Mouse (Mus musculus) CH12.LX (cell line): ENCODE data around the gene Cd247. TPM values are rescaled to one million over a fixed set of nuclear protein-coding genes. Genes with fewer than 3 reads are reported as not detected.

ENCODE experiments used
- DNase-seq: peaks from one replicate; pipeline ENCODE4 v3.0.0-alpha.2; 2013; ENCODE audit errors: extremely low read depth
- H3K27ac ChIP-seq: 2 replicates; pipeline ENCODE4 v1.5.1; 2012; ENCODE audit warnings: low read depth, mild to moderate bottlenecking, control low read depth, moderate library complexity; ENCODE audit not compliant: insufficient read depth
- H3K27me3 ChIP-seq: replicated peaks from 2 replicates; pipeline ENCODE3; 2012; ENCODE audit warnings: inconsistent platforms
- H3K36me3 ChIP-seq, 2 experiments: replicated peaks in 1 of 2; 2 replicates each; pipeline versions ENCODE3 to v1.6.1; 2012; ENCODE audit warnings: inconsistent platforms in 1 of 2, low read length in 1 of 2, mild to moderate bottlenecking in 1 of 2, mixed read lengths in 1 of 2, moderate library complexity in 1 of 2; ENCODE audit not compliant: control insufficient read depth in 1 of 2, insufficient read depth in 1 of 2
- H3K4me1 ChIP-seq, 2 experiments: 2 replicates each; pipeline ENCODE4 v1.6.1; 2012; ENCODE audit warnings: inconsistent platforms in 1 of 2, moderate library complexity in 1 of 2; ENCODE audit not compliant: insufficient read depth in 2 of 2, control insufficient read depth in 1 of 2
- H3K4me2 ChIP-seq: 2 replicates; pipeline ENCODE4 v1.6.1; 2012; ENCODE audit warnings: low read depth, mild to moderate bottlenecking, control low read depth; ENCODE audit not compliant: poor library complexity, insufficient read depth, severe bottlenecking
- H3K4me3 ChIP-seq, 3 experiments: fragments of 150-350 bp in 1 of 3; sonication (generic) in 1 of 3; replicated peaks in 1 of 3; 2 replicates each; pipeline versions ENCODE3 to v1.5.1; 2011 to 2012; ENCODE audit warnings: low read depth in 2 of 3, low read length in 2 of 3, mild to moderate bottlenecking in 2 of 3, moderate library complexity in 2 of 3, control low read depth in 1 of 3, improper control_type of control experiment in 1 of 3, inconsistent platforms in 1 of 3, mixed read lengths in 1 of 3; ENCODE audit not compliant: poor library complexity in 1 of 3
- H3K79me2 ChIP-seq: replicated peaks from 2 replicates; pipeline ENCODE4 v1.6.1; 2012; ENCODE audit warnings: mild to moderate bottlenecking, moderate library complexity; ENCODE audit not compliant: control insufficient read depth, poor library complexity, insufficient read depth, severe bottlenecking; ENCODE audit errors: extremely low read depth
- H3K9ac ChIP-seq: 2 replicates; pipeline ENCODE4 v1.6.1; 2012; ENCODE audit warnings: low read depth, mild to moderate bottlenecking, control low read depth, moderate library complexity; ENCODE audit not compliant: insufficient read depth
- H3K9me3 ChIP-seq: replicated peaks from 2 replicates; pipeline ENCODE3; 2012; ENCODE audit warnings: low read length, inconsistent platforms, mixed read lengths
- CHD1 ChIP-seq: IDR thresholded peaks from 2 replicates; pipeline ENCODE4 v1.6.1; 2012; ENCODE audit warnings: low read depth, low read length, improper control_type of control experiment, inconsistent platforms
- CHD2 ChIP-seq: IDR thresholded peaks from 2 replicates; pipeline ENCODE4 v1.6.1; 2011; ENCODE audit warnings: low read length, improper control_type of control experiment
- CTCF ChIP-seq, 2 experiments: IDR thresholded peaks in 1 of 2; conservative IDR thresholded peaks in 1 of 2; 2 replicates each; pipeline ENCODE4 v1.5.1; 2011 to 2012; ENCODE audit warnings: low read depth in 2 of 2, low read length in 2 of 2, improper control_type of control experiment in 1 of 2, inconsistent platforms in 1 of 2, mild to moderate bottlenecking in 1 of 2, moderate library complexity in 1 of 2
- E2F4 ChIP-seq: IDR thresholded peaks from 2 replicates; pipeline ENCODE4 v1.6.1; 2011; ENCODE audit warnings: low read depth, low read length, improper control_type of control experiment; ENCODE audit not compliant: insufficient replicate concordance
- EP300 ChIP-seq: IDR thresholded peaks from 2 replicates; pipeline ENCODE4 v1.6.1; 2011; ENCODE audit warnings: low read length, improper control_type of control experiment
- ETS1 ChIP-seq: conservative IDR thresholded peaks from 2 replicates; pipeline ENCODE4 v1.6.1; 2012; ENCODE audit warnings: low read depth, mild to moderate bottlenecking, inconsistent platforms, low read length, improper control_type of control experiment, moderate library complexity
- IRF4 ChIP-seq: IDR thresholded peaks from 2 replicates; pipeline ENCODE4 v1.6.1; 2014; ENCODE audit warnings: low read depth, mild to moderate bottlenecking, inconsistent platforms, low read length, improper control_type of control experiment
- MAZ ChIP-seq: IDR thresholded peaks from 2 replicates; pipeline ENCODE4 v1.6.1; 2012; ENCODE audit warnings: low read depth, mild to moderate bottlenecking, inconsistent platforms, low read length, improper control_type of control experiment, moderate library complexity
- MYC ChIP-seq: IDR thresholded peaks from 2 replicates; pipeline ENCODE4 v1.6.1; 2011; ENCODE audit warnings: low read depth, mild to moderate bottlenecking, improper control_type of control experiment, low read length
- RCOR1 ChIP-seq: conservative IDR thresholded peaks from 2 replicates; pipeline ENCODE4 v1.6.1; 2012; ENCODE audit warnings: low read depth, mild to moderate bottlenecking, inconsistent platforms, low read length, improper control_type of control experiment
- SIN3A ChIP-seq: IDR thresholded peaks from 2 replicates; pipeline ENCODE4 v1.6.1; 2012; ENCODE audit warnings: low read length, improper control_type of control experiment, inconsistent platforms
- SMC3 ChIP-seq: IDR thresholded peaks from 2 replicates; pipeline ENCODE4 v1.6.1; 2011; ENCODE audit warnings: low read depth, low read length, improper control_type of control experiment
- TCF12 ChIP-seq: IDR thresholded peaks from 2 replicates; pipeline ENCODE4 v1.6.1; 2014; ENCODE audit warnings: low read depth, mild to moderate bottlenecking, inconsistent platforms, low read length, improper control_type of control experiment
- USF2 ChIP-seq: conservative IDR thresholded peaks from 2 replicates; pipeline ENCODE4 v1.6.1; 2011; ENCODE audit warnings: low read depth, low read length, improper control_type of control experiment
- ZNF384 ChIP-seq: IDR thresholded peaks from 2 replicates; pipeline ENCODE4 v1.6.1; 2012; ENCODE audit warnings: low read depth, low read length, improper control_type of control experiment, inconsistent platforms
- dilution Hi-C: fragments of 300-500 bp; cut with MboI; formaldehyde crosslinking; loops from 2 replicates; pipeline ENCODE4 v1.14.3; 2020; ENCODE audit warnings: low sequenced_read_pairs; ENCODE audit not compliant: extremely low pct_unique_long_range_greater_than_20kb, extremely low pct_ligation_motif_present
- in situ Hi-C: fragments of 300-500 bp; cut with MboI; formaldehyde crosslinking; loops from 3 replicates; pipeline ENCODE4 v1.14.3; 2019; ENCODE audit warnings: low sequenced_read_pairs, low pct_ligation_motif_present, low pct_unique_long_range_greater_than_20kb, mixed read lengths
- polyA plus RNA-seq: library from polyadenylated mRNA; unstranded; fragments of >175 nt; gene quantifications from 2 replicates; pipeline ENCODE4 v1.2.1, GENCODE M21; 2012; ENCODE audit warnings: low read depth; ENCODE audit not compliant: insufficient read length
- total RNA-seq, 2 experiments: library from RNA; depleted of rRNA; stranded (reverse); fragments of 300-350 nt in 1 of 2; fragments of >200 nt in 1 of 2; gene quantifications; 2 replicates each; pipeline ENCODE4 v1.2.3; 2012 to 2014

Gene Cd247
- total and polyA plus RNA-seq, 3 experiments: 1.3 to 2.0 TPM; not detected in 1

GRCm38 (mm10) chr1:165913720-165914415, 125.4 kb downstream of the Cd247 start:
- Histone ChIP-seq H3K79me2 (peaks cover 6% of the 10 kb centered on the region; the same call in 1 of the 2 replicates), H3K9me3 (peaks cover 4% of the 10 kb centered on the region), H3K4me3 (no peak overlapping the region), H3K9ac (no peak overlapping the region), H3K4me1 (peaks cover 4 to 46% of the 10 kb centered on the region in 2 experiments; a peak in 3 of 4 replicates), H3K36me3 (peaks cover 18 to 48% of the 10 kb centered on the region in 2 experiments), H3K27ac (no peak overlapping the region), H3K4me2 (0 out of 2 replicates have a peak overlapping the region, but pooled peaks have one; percentile 9), H3K27me3 (no peaks in the 10 kb centered on the region)
- in situ Hi-C loops (no loop called here), dilution Hi-C loops (no loop called here)
- peak; percentile 58 for DNase-seq
- TF ChIP-seq EP300 (peak; percentile 59; the same call in 1 of the 2 replicates), SMC3 (no peak), TCF12 (0 out of 2 replicates have a peak, but pooled peaks have one; percentile 11), ETS1 (peak; percentile 45; the same call in 1 of the 2 replicates)

GRCm38 (mm10) chr1:165914416-165914801, 125.9 kb downstream of the Cd247 start:
- Histone ChIP-seq H3K4me2 (no peak overlapping the region), H3K9ac (no peak overlapping the region), H3K9me3 (peaks cover 4% of the 10 kb centered on the region), H3K27ac (no peak overlapping the region), H3K4me1 (peaks cover 4 to 51% of the 10 kb centered on the region in 2 experiments; a peak in 3 of 4 replicates), H3K27me3 (no peaks in the 10 kb centered on the region), H3K4me3 (no peak overlapping the region), H3K79me2 (peaks cover 9% of the 10 kb centered on the region; the same call in 1 of the 2 replicates), H3K36me3 (peaks cover 14 to 44% of the 10 kb centered on the region in 2 experiments)
- in situ Hi-C loops: no loop called here
- no peak for DNase-seq
- TF ChIP-seq RCOR1 (no peak), CHD2 (no peak), ZNF384 (no peak), CTCF (conservative IDR thresholded peaks at IDR 0.05 in 1 of 2, IDR thresholded peaks at IDR 0.05 in 1 of 2; ENCODE audit: low read depth in 2 of 2, low read length in 2 of 2) (no peak), USF2 (no peak), CHD1 (no peak), E2F4 (no peak), MAZ (no peak), MYC (no peak), IRF4 (no peak), SIN3A (no peak)
- dilution Hi-C loops: no loop called here
